Mouse (Mus musculus) heart, postnatal 0 days (tissue): ENCODE measurements at regions not wholly inside any gene's neighbourhood (a gene's known extent, or its start where the extent isn't known, plus 50 kb on each side); places are given as distances from the start of the nearest gene placed in this dataset.
"Not testable (repeated sequence)": the region's sequence is repeated elsewhere in the genome, so short reads cannot be mapped to it uniquely, and the experiment has no call there.

Experiments used
- ATAC-seq: fragments of 200-750 bp; cut with Nextera tagmentation; 2 replicates; pipeline ENCODE4 v1.8.0; 2017; ENCODE audit warnings: low read depth, moderate number of reproducible peaks, moderate library complexity; ENCODE audit not compliant: insufficient read depth
- DNase-seq: peaks from one replicate; pipeline ENCODE4 v3.0.0-alpha.2; 2016; ENCODE audit warnings: low spot score
- H3K27ac ChIP-seq: fragments of 300-500 bp; sonication (generic); 2 replicates; pipeline ENCODE4 v1.5.1; 2014; ENCODE audit warnings: low read depth, mild to moderate bottlenecking
- H3K27me3 ChIP-seq: fragments of 300-500 bp; sonication (generic); 2 replicates; pipeline ENCODE4 v1.6.1; 2014; ENCODE audit warnings: low read length, mixed read lengths; ENCODE audit not compliant: control insufficient read depth, insufficient read depth
- H3K36me3 ChIP-seq: fragments of 300-500 bp; sonication (generic); replicated peaks from 2 replicates; pipeline ENCODE4 v1.6.1; 2014; ENCODE audit warnings: low read length, mixed read lengths; ENCODE audit not compliant: control insufficient read depth, insufficient read depth
- H3K4me1 ChIP-seq: fragments of 300-500 bp; sonication (generic); 2 replicates; pipeline ENCODE4 v1.6.1; 2014; ENCODE audit warnings: antibody characterized with exemption; ENCODE audit not compliant: control insufficient read depth, insufficient read depth
- H3K4me2 ChIP-seq: fragments of 300-500 bp; sonication (generic); 2 replicates; pipeline ENCODE4 v1.6.1; 2014; ENCODE audit warnings: low read depth, mild to moderate bottlenecking, low read length, moderate library complexity
- H3K4me3 ChIP-seq: fragments of 300-500 bp; sonication (generic); 2 replicates; pipeline ENCODE4 v1.5.1; 2014; ENCODE audit warnings: low read depth, low read length
- H3K9ac ChIP-seq: fragments of 300-500 bp; sonication (generic); replicated peaks from 2 replicates; pipeline ENCODE4 v1.6.1; 2014; ENCODE audit warnings: low read depth, low read length, mixed read lengths
- H3K9me3 ChIP-seq: fragments of 300-500 bp; sonication (generic); replicated peaks from 2 replicates; pipeline ENCODE4 v1.6.1; 2016; ENCODE audit warnings: low read length; ENCODE audit not compliant: control insufficient read depth
- CTCF ChIP-seq: IDR thresholded peaks from 2 replicates; pipeline ENCODE4 v1.5.1; 2016; ENCODE audit warnings: antibody characterized with exemption, control low read depth, low read depth
- EP300 ChIP-seq: IDR thresholded peaks from 2 replicates; pipeline ENCODE4 v1.6.1; 2016; ENCODE audit warnings: antibody characterized with exemption, low read depth
- WGBS: fragments of 180-500 bp; shearing (Covaris S2); extraction: QIAGEN DNeasy Blood & Tissue Kit; methylation state at CpG from one replicate; pipeline ENCODE4 v1.1.7; 2014; 5-methylcytosine and 5-hydroxymethylcytosine counted together

DNA sequence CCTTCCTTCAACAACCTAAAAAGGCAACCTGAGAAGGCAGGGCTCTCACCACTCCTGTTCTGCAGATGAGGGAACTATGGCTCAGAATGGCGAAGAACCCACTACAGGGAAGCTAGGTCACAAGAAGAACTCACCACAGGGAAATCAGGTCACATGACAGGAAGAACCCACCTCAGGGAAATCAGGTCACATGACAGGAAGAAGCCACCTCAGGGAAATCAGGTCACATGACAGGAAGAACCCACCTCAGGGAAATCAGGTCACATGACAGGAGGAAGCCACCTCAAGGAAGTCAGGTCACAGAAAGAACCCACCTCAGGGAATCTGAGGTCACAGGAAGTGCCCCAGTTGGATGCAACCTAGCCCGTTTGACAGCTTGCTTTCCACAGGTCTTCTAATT lies 399.7 kb downstream of the Ptpru start:
- no peak overlapping the region for H3K27ac ChIP-seq
- DNase-seq = no peak
- WGBS = 63% methylated on average over 2 of the region's 2 CpGs

DNA sequence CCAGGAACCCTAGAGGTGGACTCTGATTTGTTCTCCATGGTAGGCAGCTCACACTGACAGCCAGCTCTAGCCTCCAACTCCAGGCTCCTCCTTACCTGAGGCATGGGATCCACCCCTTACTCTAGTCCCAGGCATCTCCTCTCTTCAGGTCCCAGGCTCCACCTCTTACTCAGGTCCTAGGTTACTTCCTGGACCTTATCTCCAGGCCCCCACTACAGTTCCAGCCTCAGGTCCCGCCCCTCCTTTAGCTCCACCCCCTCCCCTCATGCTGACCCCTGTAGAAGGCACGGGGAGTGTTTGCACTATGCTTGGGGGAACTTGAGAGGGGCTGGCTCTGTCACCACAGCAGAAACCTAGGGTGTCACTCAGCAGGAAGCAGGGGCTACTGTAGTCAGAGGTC lies 399.2 kb downstream of the Ptpru start:
- H3K27me3 ChIP-seq = no peaks in the 10 kb centered on the region
- WGBS = 21% methylated on average over 2 of the region's 2 CpGs
- DNase-seq (no peak), ATAC-seq (no peak)
- no peak overlapping the region for H3K9ac ChIP-seq
- no peak overlapping the region for H3K4me3 ChIP-seq
- no peaks in the 10 kb centered on the region for H3K36me3 ChIP-seq
- H3K27ac ChIP-seq = no peak overlapping the region
- H3K4me1 ChIP-seq = no peaks in the 10 kb centered on the region
- no peaks in the 10 kb centered on the region for H3K9me3 ChIP-seq
- no peak overlapping the region for H3K4me2 ChIP-seq
- no peak for TF ChIP-seq CTCF
- no peak for TF ChIP-seq EP300

More for the DNA sequence above, 399.7 kb downstream of the Ptpru start:
- Histone ChIP-seq H3K27me3 (no peaks in the 10 kb centered on the region), H3K9me3 (no peaks in the 10 kb centered on the region), H3K4me3 (no peak overlapping the region), H3K36me3 (no peaks in the 10 kb centered on the region), H3K4me2 (no peak overlapping the region), H3K9ac (no peak overlapping the region), H3K4me1 (no peaks in the 10 kb centered on the region)
- TF ChIP-seq CTCF (no peak), EP300 (no peak)
- ATAC-seq = no peak

DNA sequence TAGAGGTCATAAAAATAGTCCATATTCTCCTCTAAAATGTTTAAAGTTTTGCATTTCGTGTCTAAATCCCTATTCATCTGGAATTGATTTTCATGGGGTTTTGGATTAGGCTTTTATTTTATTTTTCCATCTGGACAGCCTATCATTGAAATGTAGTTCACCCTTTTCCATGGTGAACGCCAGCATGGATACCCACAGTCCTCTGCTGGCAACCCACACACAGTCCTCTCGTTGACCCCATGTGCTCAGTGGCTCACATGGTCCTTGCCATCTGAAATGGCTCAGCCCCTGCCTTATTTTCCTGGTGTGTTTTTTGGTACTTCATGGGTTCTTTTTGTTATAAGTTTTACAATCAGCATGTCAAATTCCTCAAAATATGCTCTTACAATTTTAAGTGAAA lies 397.2 kb downstream of the Ptpru start:
- Histone ChIP-seq H3K4me3 (no peak overlapping the region), H3K9ac (no peak overlapping the region), H3K4me2 (no peak overlapping the region), H3K27me3 (no peaks in the 10 kb centered on the region), H3K27ac (no peak overlapping the region), H3K9me3 (no peaks in the 10 kb centered on the region), H3K4me1 (no peaks in the 10 kb centered on the region), H3K36me3 (no peaks in the 10 kb centered on the region)
- 69% methylated on average over 3 of the region's 3 CpGs for WGBS
- ATAC-seq (no peak), DNase-seq (no peak)
- TF ChIP-seq CTCF (no peak), EP300 (no peak)

DNA sequence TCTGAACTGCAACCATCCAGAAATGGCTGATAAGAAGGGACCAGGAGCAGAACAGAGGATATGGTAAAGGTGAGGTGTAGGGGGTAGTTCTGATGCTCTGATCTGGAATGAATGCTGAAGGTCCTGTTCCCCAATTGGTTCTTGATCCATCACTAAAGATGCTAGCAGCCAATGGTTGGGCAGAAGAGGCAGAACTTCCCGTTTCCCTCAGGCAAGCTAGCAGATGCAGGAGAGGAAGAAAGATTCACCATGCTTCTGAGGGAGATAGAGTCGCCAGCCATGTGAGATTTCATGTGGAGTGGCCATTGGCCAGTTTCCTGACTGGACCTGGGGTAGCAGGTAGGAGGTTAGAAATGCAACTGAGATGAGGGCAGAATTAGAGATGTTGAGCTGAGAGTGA lies 394.6 kb downstream of the Ptpru start:
- H3K27ac ChIP-seq = no peak overlapping the region
- H3K9ac ChIP-seq = no peak overlapping the region
- no peak for ATAC-seq
- H3K27me3 ChIP-seq = no peaks in the 10 kb centered on the region
- no peak for TF ChIP-seq CTCF
- no peak for TF ChIP-seq EP300
- H3K4me1 ChIP-seq = no peaks in the 10 kb centered on the region
- whole genome bisulfite sequencing = 57% methylated on average over 2 of the region's 2 CpGs
- no peaks in the 10 kb centered on the region for H3K9me3 ChIP-seq
- H3K4me2 ChIP-seq = no peak overlapping the region
- H3K4me3 ChIP-seq = no peak overlapping the region
- DNase-seq = no peak
- H3K36me3 ChIP-seq = no peaks in the 10 kb centered on the region

DNA sequence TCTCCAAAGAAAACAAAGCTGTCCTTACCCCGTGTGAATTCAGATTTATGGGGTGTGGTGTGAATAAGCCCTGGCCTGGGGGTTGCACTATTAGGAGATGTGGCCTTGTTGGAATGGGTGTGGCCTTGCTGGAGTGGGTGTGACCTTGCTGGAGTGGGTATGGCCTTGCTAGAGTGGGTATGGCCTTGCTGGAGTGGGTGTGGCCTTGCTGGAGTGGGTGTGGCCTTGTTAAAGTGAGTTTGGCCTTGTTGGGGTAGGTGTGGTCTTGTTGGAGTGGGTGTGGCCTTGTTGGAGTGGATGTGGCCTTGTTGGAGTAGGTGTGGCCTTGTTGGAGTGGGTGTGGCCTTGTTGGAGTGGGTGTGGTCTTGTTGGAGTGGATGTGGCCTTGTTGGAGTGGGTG lies 387.8 kb downstream of the Ptpru start:
- not testable (repeated sequence) for H3K4me3 ChIP-seq, H3K9ac ChIP-seq, H3K4me2 ChIP-seq, DNase-seq, H3K27me3 ChIP-seq, H3K36me3 ChIP-seq, H3K27ac ChIP-seq, H3K9me3 ChIP-seq, ATAC-seq, H3K4me1 ChIP-seq
- 70% methylated on average over 1 of the region's 1 CpGs for whole genome bisulfite sequencing

DNA sequence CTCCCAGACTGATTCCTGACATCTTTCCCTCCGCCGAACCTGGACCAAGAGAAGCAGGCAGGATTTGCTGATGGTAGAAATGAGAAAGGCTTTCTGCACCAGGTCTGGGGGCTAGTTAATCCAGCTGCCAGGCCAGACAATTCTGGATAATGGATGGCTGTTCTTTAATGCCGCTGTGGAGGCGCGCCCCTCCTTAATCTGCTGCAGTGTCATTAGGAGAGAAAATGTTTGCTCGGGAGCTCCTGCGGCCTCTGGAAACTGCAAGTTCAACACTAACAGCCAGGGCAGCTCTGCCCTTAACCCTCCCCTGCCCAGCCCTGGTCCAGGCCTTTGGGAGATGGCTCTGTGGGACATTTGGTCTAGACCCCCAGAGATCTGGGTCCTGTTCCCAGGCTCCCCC lies 380.5 kb downstream of the Ptpru start:
- 55% methylated on average over 7 of the region's 7 CpGs for WGBS
- no peak overlapping the region for H3K9ac ChIP-seq
- no peak overlapping the region for H3K4me2 ChIP-seq
- no peak overlapping the region for H3K27ac ChIP-seq
- TF ChIP-seq CTCF = no peak
- TF ChIP-seq EP300 = no peak
- DNase-seq = no peak
- no peaks in the 10 kb centered on the region for H3K27me3 ChIP-seq
- no peak for ATAC-seq
- H3K36me3 ChIP-seq = no peaks in the 10 kb centered on the region
- no peaks in the 10 kb centered on the region for H3K4me1 ChIP-seq
- H3K4me3 ChIP-seq = no peak overlapping the region
- H3K9me3 ChIP-seq = no peaks in the 10 kb centered on the region
